Mouse (Mus musculus): Measurements from ENCODE around the gene Vmn1r77. TPM values are rescaled to one million over a fixed set of nuclear protein-coding genes. Genes with fewer than 3 reads are reported as not detected.
"Not testable (repeated sequence)": the region's sequence is repeated elsewhere in the genome, so short reads cannot be mapped to it uniquely, and the experiment has no call there.

Gene Vmn1r77
- total RNA-seq (2012; rRNA removed), result not detected in 2 replicates
- not detected in 2 replicates for total RNA-seq (2014; rRNA removed)
- not detected in 2 replicates for polyA plus RNA-seq (2012; ENCODE audit: insufficient read length, low read depth)

GRCm38 (mm10) chr7:12036452-12036851 lies at the start of gene Vmn1r77:
TSS of gene Vmn1r77 (plus strand) at chr7:12036752.
- H3K4me3 ChIP-seq (replicated peaks in 1 of 3; ENCODE audit: low read depth in 2 of 3, low read length in 2 of 3, poor library complexity in 1 of 3); H3K4me1 ChIP-seq (ENCODE audit: control insufficient read depth in 1 of 2, insufficient read depth in 2 of 2); H3K9me3 ChIP-seq (replicated peaks; ENCODE audit: low read length); in situ Hi-C loops (cut with MboI; ENCODE audit: low pct_ligation_motif_present, low pct_unique_long_range_greater_than_20kb, low sequenced_read_pairs); H3K36me3 ChIP-seq (replicated peaks in 1 of 2; ENCODE audit: control insufficient read depth in 1 of 2, insufficient read depth in 1 of 2, low read length in 1 of 2); H3K27ac ChIP-seq (ENCODE audit: insufficient read depth, low read depth); dilution Hi-C loops (cut with MboI; ENCODE audit: extremely low pct_ligation_motif_present, extremely low pct_unique_long_range_greater_than_20kb, low sequenced_read_pairs); H3K27me3 ChIP-seq (replicated peaks); H3K79me2 ChIP-seq (replicated peaks; ENCODE audit: control insufficient read depth, extremely low read depth, insufficient read depth, poor library complexity, severe bottlenecking); DNase-seq (ENCODE audit: extremely low read depth); H3K9ac ChIP-seq (ENCODE audit: insufficient read depth, low read depth); H3K4me2 ChIP-seq (ENCODE audit: insufficient read depth, low read depth, poor library complexity, severe bottlenecking): not testable (repeated sequence)

- peaks cover 39% of the 10 kb centered on the region for H3K9me3 ChIP-seq (replicated peaks; ENCODE audit: low read length)
- H3K79me2 ChIP-seq (replicated peaks; ENCODE audit: control insufficient read depth, extremely low read depth, insufficient read depth, poor library complexity, severe bottlenecking); H3K27me3 ChIP-seq (replicated peaks); dilution Hi-C loops (cut with MboI; ENCODE audit: extremely low pct_ligation_motif_present, extremely low pct_unique_long_range_greater_than_20kb, low sequenced_read_pairs); H3K27ac ChIP-seq (ENCODE audit: insufficient read depth, low read depth); H3K4me2 ChIP-seq (ENCODE audit: insufficient read depth, low read depth, poor library complexity, severe bottlenecking); H3K9ac ChIP-seq (ENCODE audit: insufficient read depth, low read depth); H3K4me1 ChIP-seq (ENCODE audit: control insufficient read depth in 1 of 2, insufficient read depth in 2 of 2); H3K4me3 ChIP-seq (replicated peaks in 1 of 3; ENCODE audit: low read depth in 2 of 3, low read length in 2 of 3, poor library complexity in 1 of 3); in situ Hi-C loops (cut with MboI; ENCODE audit: low pct_ligation_motif_present, low pct_unique_long_range_greater_than_20kb, low sequenced_read_pairs); H3K36me3 ChIP-seq (replicated peaks in 1 of 2; ENCODE audit: control insufficient read depth in 1 of 2, insufficient read depth in 1 of 2, low read length in 1 of 2); DNase-seq (ENCODE audit: extremely low read depth): not testable (repeated sequence)
These were observed 25.1 kb upstream of the Vmn1r77 start for GRCm38 (mm10) chr7:12011491-12011890.

GRCm38 (mm10) chr7:12012392-12012791 lies 24.2 kb upstream of the Vmn1r77 start:
- H3K27ac ChIP-seq (ENCODE audit: insufficient read depth, low read depth); H3K36me3 ChIP-seq (replicated peaks in 1 of 2; ENCODE audit: control insufficient read depth in 1 of 2, insufficient read depth in 1 of 2, low read length in 1 of 2); H3K9ac ChIP-seq (ENCODE audit: insufficient read depth, low read depth); dilution Hi-C loops (cut with MboI; ENCODE audit: extremely low pct_ligation_motif_present, extremely low pct_unique_long_range_greater_than_20kb, low sequenced_read_pairs); H3K4me1 ChIP-seq (ENCODE audit: control insufficient read depth in 1 of 2, insufficient read depth in 2 of 2); H3K4me2 ChIP-seq (ENCODE audit: insufficient read depth, low read depth, poor library complexity, severe bottlenecking); DNase-seq (ENCODE audit: extremely low read depth); H3K79me2 ChIP-seq (replicated peaks; ENCODE audit: control insufficient read depth, extremely low read depth, insufficient read depth, poor library complexity, severe bottlenecking); H3K4me3 ChIP-seq (replicated peaks in 1 of 3; ENCODE audit: low read depth in 2 of 3, low read length in 2 of 3, poor library complexity in 1 of 3); H3K27me3 ChIP-seq (replicated peaks); in situ Hi-C loops (cut with MboI; ENCODE audit: low pct_ligation_motif_present, low pct_unique_long_range_greater_than_20kb, low sequenced_read_pairs): not testable (repeated sequence)
- H3K9me3 ChIP-seq (replicated peaks; ENCODE audit: low read length), result peaks cover 43% of the 10 kb centered on the region

- DNase-seq (ENCODE audit: extremely low read depth), result no peak
- Histone ChIP-seq H3K4me3 (replicated peaks in 1 of 3; ENCODE audit: low read depth in 2 of 3, low read length in 2 of 3, poor library complexity in 1 of 3) (no peak overlapping the region), H3K4me1 (ENCODE audit: control insufficient read depth in 1 of 2, insufficient read depth in 2 of 2) (no peaks in the 10 kb centered on the region), H3K4me2 (ENCODE audit: insufficient read depth, low read depth, poor library complexity, severe bottlenecking) (no peak overlapping the region), H3K9ac (ENCODE audit: insufficient read depth, low read depth) (no peak overlapping the region), H3K27ac (ENCODE audit: insufficient read depth, low read depth) (no peak overlapping the region), H3K79me2 (replicated peaks; ENCODE audit: control insufficient read depth, extremely low read depth, insufficient read depth, poor library complexity, severe bottlenecking) (no peaks in the 10 kb centered on the region), H3K27me3 (replicated peaks) (no peaks in the 10 kb centered on the region), H3K9me3 (replicated peaks; ENCODE audit: low read length) (peaks cover 44% of the 10 kb centered on the region), H3K36me3 (replicated peaks in 1 of 2; ENCODE audit: control insufficient read depth in 1 of 2, insufficient read depth in 1 of 2, low read length in 1 of 2) (no peaks in the 10 kb centered on the region)
- dilution Hi-C loops (cut with MboI; ENCODE audit: extremely low pct_ligation_motif_present, extremely low pct_unique_long_range_greater_than_20kb, low sequenced_read_pairs), result no loop called here
- in situ Hi-C loops (cut with MboI; ENCODE audit: low pct_ligation_motif_present, low pct_unique_long_range_greater_than_20kb, low sequenced_read_pairs), result no loop called here
- TF ChIP-seq MAX (IDR thresholded peaks at IDR 0.05; ENCODE audit: low read length) (no peak), JUN (IDR thresholded peaks at IDR 0.05; ENCODE audit: insufficient read depth, low read depth, low read length) (no peak), BHLHE40 (IDR thresholded peaks at IDR 0.05; ENCODE audit: low read depth, low read length) (no peak), SMC3 (IDR thresholded peaks at IDR 0.05; ENCODE audit: low read depth, low read length) (no peak), CTCF (conservative IDR thresholded peaks at IDR 0.05 in 1 of 2, IDR thresholded peaks at IDR 0.05 in 1 of 2; ENCODE audit: low read depth in 2 of 2, low read length in 2 of 2) (no peak), ZMIZ1 (IDR thresholded peaks at IDR 0.05; ENCODE audit: low read depth, low read length) (no peak), ZNF384 (IDR thresholded peaks at IDR 0.05; ENCODE audit: low read depth, low read length) (no peak), CHD1 (IDR thresholded peaks at IDR 0.05; ENCODE audit: low read depth, low read length) (no peak), ELF1 (IDR thresholded peaks at IDR 0.05; ENCODE audit: low read depth, low read length) (no peak), TCF12 (IDR thresholded peaks at IDR 0.05; ENCODE audit: low read depth, low read length) (no peak), MXI1 (IDR thresholded peaks at IDR 0.05; ENCODE audit: low read depth, low read length) (no peak), ETS1 (conservative IDR thresholded peaks at IDR 0.05; ENCODE audit: low read depth, low read length) (no peak), KAT2A (IDR thresholded peaks at IDR 0.05; ENCODE audit: insufficient replicate concordance, low read length) (no peak), E2F4 (IDR thresholded peaks at IDR 0.05; ENCODE audit: insufficient replicate concordance, low read depth, low read length) (no peak), POLR2AphosphoS2 (IDR thresholded peaks at IDR 0.05; ENCODE audit: low read depth, low read length) (no peak), NRF1 (IDR thresholded peaks at IDR 0.05; ENCODE audit: low read depth, low read length) (no peak), MAZ (IDR thresholded peaks at IDR 0.05; ENCODE audit: low read depth, low read length) (no peak), MAFK (IDR thresholded peaks at IDR 0.05; ENCODE audit: insufficient replicate concordance, low read length) (no peak), CHD2 (IDR thresholded peaks at IDR 0.05; ENCODE audit: low read length) (no peak), TBP (conservative IDR thresholded peaks at IDR 0.05; ENCODE audit: low read depth, low read length) (no peak)
These were observed 23.4 kb upstream of the Vmn1r77 start for GRCm38 (mm10) chr7:12013106-12013505.

Data from CH12.LX (cell line).